ENCODE assay signal across 8 mouse cellular contexts in genomic region chr11:11823980-11824911, GRCm38 (mm10). TPM values are rescaled to one million over a fixed set of nuclear protein-coding genes. Genes with fewer than 3 reads are reported as not detected.
A peak's percentile ranks its signal among the peaks of the same experiment; 100 is the strongest.
DNase-seq lines count a peak whose midpoint lies in the region; ATAC-seq lines count a peak whose summit lies in the region.

No protein-coding gene starts in this region.

- WGBS in hindbrain, embryonic 10.5 days: 15% methylated on average over 12 of the region's 12 CpGs
- WGBS in hindbrain, embryonic 16.5 days: 23% methylated on average over 12 of the region's 12 CpGs
- WGBS in heart, embryonic 16.5 days: 20% methylated on average over 12 of the region's 12 CpGs

- 0 out of 2 replicates have a peak overlapping the region, but pooled peaks have one; percentile 13 for H3K4me3 ChIP-seq in hindbrain, embryonic 10.5 days
- H3K4me3 ChIP-seq in hindbrain, embryonic 16.5 days (ENCODE audit: low read length): no peak overlapping the region
- no peak overlapping the region for H3K4me3 ChIP-seq in heart, embryonic 16.5 days (ENCODE audit: low read length)

- ATAC-seq in hindbrain, embryonic 16.5 days: no peak
- ATAC-seq in heart, embryonic 16.5 days (replicated peaks; ENCODE audit: extremely low read depth, insufficient read depth, low FRiP score): peak; percentile 37

- no peaks in the 10 kb centered on the region for H3K27me3 ChIP-seq in hindbrain, embryonic 10.5 days (ENCODE audit: insufficient read depth, poor library complexity, severe bottlenecking)
- no peaks in the 10 kb centered on the region; the same call in 1 of the 2 replicates for H3K27me3 ChIP-seq in hindbrain, embryonic 16.5 days (replicated peaks; ENCODE audit: control insufficient read depth, insufficient read depth, low read length)
- H3K27me3 ChIP-seq in heart, embryonic 16.5 days (ENCODE audit: control insufficient read depth, insufficient read depth, low read length): no peaks in the 10 kb centered on the region

- peaks cover 80% of the 10 kb centered on the region for H3K4me1 ChIP-seq in hindbrain, embryonic 10.5 days (replicated peaks)
- peaks cover 13% of the 10 kb centered on the region for H3K4me1 ChIP-seq in hindbrain, embryonic 16.5 days (ENCODE audit: control insufficient read depth, insufficient read depth, low read depth, low read length)
- H3K4me1 ChIP-seq in heart, embryonic 16.5 days (ENCODE audit: control insufficient read depth, insufficient read depth, low read length): peaks cover 68% of the 10 kb centered on the region

- DNase-seq in hindbrain, embryonic 10.5 days (ENCODE audit: low spot score): peak; percentile 64
- peak; percentile 57 for DNase-seq in embryo, embryonic 11 days
- peak; percentile 36 for DNase-seq in lung, postnatal 14 days
- DNase-seq in right cerebral cortex, postnatal 14 days: no peak
- DNase-seq in spleen, postnatal 4 days (ENCODE audit: low spot score in 2 of 2): no peak
- no peak for DNase-seq in kidney, adult 9 months

- H3K4me2 ChIP-seq in hindbrain, embryonic 16.5 days (ENCODE audit: low read length): no peak overlapping the region
- no peak overlapping the region for H3K4me2 ChIP-seq in heart, embryonic 16.5 days (ENCODE audit: low read depth, low read length)

- no peaks in the 10 kb centered on the region for H3K36me3 ChIP-seq in hindbrain, embryonic 10.5 days
- no peaks in the 10 kb centered on the region for H3K36me3 ChIP-seq in hindbrain, embryonic 16.5 days (ENCODE audit: control insufficient read depth, insufficient read depth, low read length)
- H3K36me3 ChIP-seq in heart, embryonic 16.5 days (ENCODE audit: control insufficient read depth, insufficient read depth): no peaks in the 10 kb centered on the region

- no peaks in the 10 kb centered on the region for H3K9me3 ChIP-seq in hindbrain, embryonic 10.5 days
- H3K9me3 ChIP-seq in hindbrain, embryonic 16.5 days (ENCODE audit: control insufficient read depth, low read length): no peaks in the 10 kb centered on the region
- H3K9me3 ChIP-seq in heart, embryonic 16.5 days (replicated peaks; ENCODE audit: control insufficient read depth, low read length): no peaks in the 10 kb centered on the region

- H3K9ac ChIP-seq in hindbrain, embryonic 16.5 days (ENCODE audit: low read depth, low read length): no peak overlapping the region
- peak overlapping the region; percentile 37 for H3K9ac ChIP-seq in heart, embryonic 16.5 days (ENCODE audit: low read length)

- peak overlapping the region; percentile 94 for H3K27ac ChIP-seq in hindbrain, embryonic 10.5 days
- H3K27ac ChIP-seq in hindbrain, embryonic 16.5 days (ENCODE audit: low read depth, low read length): no peak overlapping the region
- H3K27ac ChIP-seq in heart, embryonic 16.5 days (ENCODE audit: low read length): peak overlapping the region; percentile 98

RNA-seq across cellular contexts. Expression of gene Fignl1, which starts 15.5 kb away (rescaled TPM):
- polyA plus RNA-seq in hindbrain, embryonic 10.5 days (2016; fragmentation: Nextera tagmentation; extraction: Ambion mirVana): 67.8 and 105 TPM in 2 replicates
- 12.4 and 13.5 TPM in 2 replicates for polyA plus RNA-seq in hindbrain, embryonic 16.5 days (2015; fragmentation: Nextera tagmentation; extraction: Ambion mirVana)
- polyA plus RNA-seq in heart, embryonic 16.5 days (2015; fragmentation: Nextera tagmentation; extraction: Ambion mirVana): 46.3 and 56.0 TPM in 2 replicates

Comparison
In these comparisons a context has a peak if more than half of its experiments do, and no peak if none do; other contexts are left out.
1. DNase-seq: peak in hindbrain, embryonic 10.5 days (single experiment), embryo, embryonic 11 days (single experiment) and lung, postnatal 14 days (single experiment); none in right cerebral cortex, postnatal 14 days (single experiment), spleen, postnatal 4 days (0 of 2) and kidney, adult 9 months (single experiment).